In the genomic region with DNA sequence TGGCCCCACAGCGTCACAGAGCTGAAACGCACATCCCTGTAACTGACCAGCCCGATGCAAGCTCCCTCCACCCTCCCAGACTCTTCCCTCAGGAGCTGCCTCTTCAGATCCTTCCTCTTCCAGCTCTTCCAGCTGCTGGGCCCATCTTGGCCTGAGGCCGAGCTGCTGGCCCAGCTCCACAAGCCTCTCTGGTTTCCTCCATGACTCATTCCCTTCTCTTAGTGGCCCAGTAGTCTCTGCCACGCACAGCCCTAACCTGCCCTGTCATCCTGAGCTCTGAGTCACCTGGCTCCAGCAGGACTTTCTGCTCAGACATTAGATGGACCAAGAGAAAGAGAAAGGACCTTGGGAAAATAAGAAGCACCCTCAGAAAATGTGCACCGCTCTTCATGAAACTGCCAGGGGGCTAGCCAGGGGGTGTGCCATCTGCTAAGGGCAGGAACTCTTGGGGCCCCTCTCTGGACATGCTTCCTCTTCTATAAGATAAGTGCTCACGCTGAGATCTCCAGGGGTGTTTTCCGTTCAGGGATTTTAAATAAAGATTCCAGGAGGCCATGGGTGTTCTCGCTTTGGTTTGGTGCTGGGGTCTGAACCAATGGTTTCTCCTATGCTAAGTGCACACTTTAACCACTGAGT, we compare ENCODE assay signal across 8 mouse cellular contexts. TPM values are rescaled to one million over a fixed set of nuclear protein-coding genes. Genes with fewer than 3 reads are reported as not detected.
DNase-seq lines count a peak whose midpoint lies in the region; ATAC-seq lines count a peak whose summit lies in the region.

No protein-coding gene starts in this region.

- no peaks in the 10 kb centered on the region for H3K9me3 ChIP-seq in heart, embryonic 15.5 days (replicated peaks)
- no peaks in the 10 kb centered on the region for H3K9me3 ChIP-seq in liver, embryonic 12.5 days (replicated peaks)
- no peaks in the 10 kb centered on the region for H3K9me3 ChIP-seq in stomach, embryonic 16.5 days (replicated peaks; ENCODE audit: control insufficient read depth, low read length)
- no peaks in the 10 kb centered on the region for H3K9me3 ChIP-seq in forebrain, embryonic 12.5 days
- no peaks in the 10 kb centered on the region for H3K9me3 ChIP-seq in forebrain, embryonic 16.5 days (ENCODE audit: control insufficient read depth, low read length)

- WGBS in heart, embryonic 15.5 days, result 50% methylated on average over 9 of the region's 9 CpGs
- WGBS in liver, embryonic 12.5 days (ENCODE audit: insufficient replicate concordance), result 42% methylated on average over 9 of the region's 9 CpGs
- WGBS in stomach, embryonic 16.5 days, result 52% methylated on average over 9 of the region's 9 CpGs
- 84% methylated on average over 9 of the region's 9 CpGs for WGBS in forebrain, embryonic 12.5 days
- WGBS in forebrain, embryonic 16.5 days, result 74% methylated on average over 9 of the region's 9 CpGs

- no peaks in the 10 kb centered on the region for H3K27me3 ChIP-seq in heart, embryonic 15.5 days
- H3K27me3 ChIP-seq in liver, embryonic 12.5 days (replicated peaks), result no peaks in the 10 kb centered on the region
- H3K27me3 ChIP-seq in stomach, embryonic 16.5 days (ENCODE audit: control insufficient read depth, insufficient read depth, low read length), result no peaks in the 10 kb centered on the region
- H3K27me3 ChIP-seq in forebrain, embryonic 12.5 days, result no peaks in the 10 kb centered on the region
- H3K27me3 ChIP-seq in forebrain, embryonic 16.5 days (replicated peaks; ENCODE audit: control insufficient read depth, insufficient read depth, low read length), result no peaks in the 10 kb centered on the region

- H3K4me2 ChIP-seq in heart, embryonic 15.5 days, result peak overlapping the region; percentile 21
- peak overlapping the region; percentile 36 for H3K4me2 ChIP-seq in liver, embryonic 12.5 days
- no peak overlapping the region for H3K4me2 ChIP-seq in stomach, embryonic 16.5 days (ENCODE audit: low read depth, low read length)
- H3K4me2 ChIP-seq in forebrain, embryonic 12.5 days, result no peak overlapping the region
- H3K4me2 ChIP-seq in forebrain, embryonic 16.5 days (ENCODE audit: low read length), result no peak overlapping the region

- DNase-seq in cerebellum, postnatal 14 days, result peak; percentile 9 to 40
- DNase-seq in cerebellum, postnatal 36 days, result no peak
- peak; percentile 63 for DNase-seq in brain, adult 2 months (ENCODE audit: low read depth, low spot score)

- H3K4me3 ChIP-seq in heart, embryonic 15.5 days, result no peak overlapping the region
- no peak overlapping the region for H3K4me3 ChIP-seq in liver, embryonic 12.5 days
- H3K4me3 ChIP-seq in stomach, embryonic 16.5 days (replicated peaks; ENCODE audit: low read length), result no peak overlapping the region
- no peak overlapping the region for H3K4me3 ChIP-seq in forebrain, embryonic 12.5 days (replicated peaks)
- no peak overlapping the region for H3K4me3 ChIP-seq in forebrain, embryonic 16.5 days (replicated peaks; ENCODE audit: low read length)

- H3K27ac ChIP-seq in heart, embryonic 15.5 days, result peak overlapping the region; percentile 37; the same call in 1 of the 2 replicates
- H3K27ac ChIP-seq in liver, embryonic 12.5 days, result peak overlapping the region; percentile 72
- no peak overlapping the region; the same call in 1 of the 2 replicates for H3K27ac ChIP-seq in stomach, embryonic 16.5 days (ENCODE audit: low read length)
- H3K27ac ChIP-seq in forebrain, embryonic 12.5 days, result no peak overlapping the region
- no peak overlapping the region for H3K27ac ChIP-seq in forebrain, embryonic 16.5 days (ENCODE audit: low read length)

- peak; percentile 84 for ATAC-seq in heart, embryonic 15.5 days (replicated peaks; ENCODE audit: insufficient number of reproducible peaks, insufficient read depth, low FRiP score, low read depth)
- peak; percentile 60 for ATAC-seq in liver, embryonic 12.5 days
- ATAC-seq in stomach, embryonic 16.5 days (ENCODE audit: insufficient read depth, low FRiP score), result peak; percentile 68
- no peak for ATAC-seq in forebrain, embryonic 12.5 days (ENCODE audit: low FRiP score)
- ATAC-seq in forebrain, embryonic 16.5 days, result no peak

- H3K9ac ChIP-seq in heart, embryonic 15.5 days, result no peak overlapping the region
- H3K9ac ChIP-seq in liver, embryonic 12.5 days, result 0 out of 2 replicates have a peak overlapping the region, but pooled peaks have one; percentile 35
- H3K9ac ChIP-seq in stomach, embryonic 16.5 days (ENCODE audit: low read length), result no peak overlapping the region
- no peak overlapping the region for H3K9ac ChIP-seq in forebrain, embryonic 12.5 days
- no peak overlapping the region for H3K9ac ChIP-seq in forebrain, embryonic 16.5 days (replicated peaks; ENCODE audit: low read depth, low read length)

- no peaks in the 10 kb centered on the region for H3K36me3 ChIP-seq in heart, embryonic 15.5 days
- no peaks in the 10 kb centered on the region for H3K36me3 ChIP-seq in liver, embryonic 12.5 days
- no peaks in the 10 kb centered on the region for H3K36me3 ChIP-seq in stomach, embryonic 16.5 days (ENCODE audit: control insufficient read depth, insufficient read depth, low read length)
- H3K36me3 ChIP-seq in forebrain, embryonic 12.5 days (replicated peaks), result no peaks in the 10 kb centered on the region
- no peaks in the 10 kb centered on the region for H3K36me3 ChIP-seq in forebrain, embryonic 16.5 days (ENCODE audit: control insufficient read depth, insufficient read depth)

- H3K4me1 ChIP-seq in heart, embryonic 15.5 days (replicated peaks), result peaks cover 10% of the 10 kb centered on the region
- peaks cover 52% of the 10 kb centered on the region for H3K4me1 ChIP-seq in liver, embryonic 12.5 days
- H3K4me1 ChIP-seq in stomach, embryonic 16.5 days (ENCODE audit: control insufficient read depth, insufficient read depth, low read length), result 0 out of 2 replicates have a peak, but pooled peaks cover 5% of the 10 kb centered on the region
- no peaks in the 10 kb centered on the region for H3K4me1 ChIP-seq in forebrain, embryonic 12.5 days
- H3K4me1 ChIP-seq in forebrain, embryonic 16.5 days (replicated peaks; ENCODE audit: control insufficient read depth, insufficient read depth, low read length), result no peaks in the 10 kb centered on the region

RNA-seq across cellular contexts. Expression of gene Cnbp, which starts 18.1 kb away (rescaled TPM):
- polyA plus RNA-seq in heart, embryonic 15.5 days (2015; fragmentation: Nextera tagmentation; extraction: Ambion mirVana), result 661 and 702 TPM in 2 replicates
- 896 and 933 TPM in 2 replicates for polyA plus RNA-seq in liver, embryonic 12.5 days (2016; fragmentation: Nextera tagmentation; extraction: Ambion mirVana)
- 937 and 1,037 TPM in 2 replicates for polyA plus RNA-seq in stomach, embryonic 16.5 days (2015; fragmentation: Nextera tagmentation; extraction: Ambion mirVana)
- polyA plus RNA-seq in forebrain, embryonic 12.5 days (2016; fragmentation: Nextera tagmentation; extraction: Ambion mirVana), result 1,030 and 1,055 TPM in 2 replicates
- 685 and 747 TPM in 2 replicates for polyA plus RNA-seq in forebrain, embryonic 16.5 days (2015; fragmentation: Nextera tagmentation; extraction: Ambion mirVana)

RNA-seq across cellular contexts. Expression of gene Copg1, which starts 18.6 kb away (rescaled TPM):
- polyA plus RNA-seq in heart, embryonic 15.5 days (2015; fragmentation: Nextera tagmentation; extraction: Ambion mirVana), result 94.7 and 129 TPM in 2 replicates
- 79.2 and 85.0 TPM in 2 replicates for polyA plus RNA-seq in liver, embryonic 12.5 days (2016; fragmentation: Nextera tagmentation; extraction: Ambion mirVana)
- 171 and 182 TPM in 2 replicates for polyA plus RNA-seq in stomach, embryonic 16.5 days (2015; fragmentation: Nextera tagmentation; extraction: Ambion mirVana)
- 142 and 153 TPM in 2 replicates for polyA plus RNA-seq in forebrain, embryonic 12.5 days (2016; fragmentation: Nextera tagmentation; extraction: Ambion mirVana)
- polyA plus RNA-seq in forebrain, embryonic 16.5 days (2015; fragmentation: Nextera tagmentation; extraction: Ambion mirVana), result 173 and 186 TPM in 2 replicates

RNA-seq across cellular contexts. Expression of gene Isy1, which starts 30.4 kb away (rescaled TPM):
- polyA plus RNA-seq in heart, embryonic 15.5 days (2015; fragmentation: Nextera tagmentation; extraction: Ambion mirVana), result 22.9 and 23.5 TPM in 2 replicates
- polyA plus RNA-seq in liver, embryonic 12.5 days (2016; fragmentation: Nextera tagmentation; extraction: Ambion mirVana), result 59.5 and 62.4 TPM in 2 replicates
- polyA plus RNA-seq in stomach, embryonic 16.5 days (2015; fragmentation: Nextera tagmentation; extraction: Ambion mirVana), result 40.1 and 48.1 TPM in 2 replicates
- polyA plus RNA-seq in forebrain, embryonic 12.5 days (2016; fragmentation: Nextera tagmentation; extraction: Ambion mirVana), result 68.1 and 71.2 TPM in 2 replicates
- 28.2 and 30.2 TPM in 2 replicates for polyA plus RNA-seq in forebrain, embryonic 16.5 days (2015; fragmentation: Nextera tagmentation; extraction: Ambion mirVana)

RNA-seq across cellular contexts. Expression of gene Gm45140, which starts 33.4 kb away (rescaled TPM):
- polyA plus RNA-seq in heart, embryonic 15.5 days (2015; fragmentation: Nextera tagmentation; extraction: Ambion mirVana), result 2.2 TPM in 2 replicates
- 5.0 and 7.1 TPM in 2 replicates for polyA plus RNA-seq in liver, embryonic 12.5 days (2016; fragmentation: Nextera tagmentation; extraction: Ambion mirVana)
- polyA plus RNA-seq in stomach, embryonic 16.5 days (2015; fragmentation: Nextera tagmentation; extraction: Ambion mirVana), result 3.0 and 6.1 TPM in 2 replicates
- polyA plus RNA-seq in forebrain, embryonic 12.5 days (2016; fragmentation: Nextera tagmentation; extraction: Ambion mirVana), result 3.2 and 3.3 TPM in 2 replicates
- 2.5 and 4.4 TPM in 2 replicates for polyA plus RNA-seq in forebrain, embryonic 16.5 days (2015; fragmentation: Nextera tagmentation; extraction: Ambion mirVana)

RNA-seq across cellular contexts. Expression of gene Hmces, which starts 44.7 kb away (rescaled TPM):
- polyA plus RNA-seq in heart, embryonic 15.5 days (2015; fragmentation: Nextera tagmentation; extraction: Ambion mirVana), result 20.4 and 30.4 TPM in 2 replicates
- polyA plus RNA-seq in liver, embryonic 12.5 days (2016; fragmentation: Nextera tagmentation; extraction: Ambion mirVana), result 27.0 and 27.5 TPM in 2 replicates
- 36.2 and 38.4 TPM in 2 replicates for polyA plus RNA-seq in stomach, embryonic 16.5 days (2015; fragmentation: Nextera tagmentation; extraction: Ambion mirVana)
- polyA plus RNA-seq in forebrain, embryonic 12.5 days (2016; fragmentation: Nextera tagmentation; extraction: Ambion mirVana), result 52.5 and 53.3 TPM in 2 replicates
- 57.9 and 62.9 TPM in 2 replicates for polyA plus RNA-seq in forebrain, embryonic 16.5 days (2015; fragmentation: Nextera tagmentation; extraction: Ambion mirVana)

Comparison
In these comparisons a context has a peak if more than half of its experiments do, and no peak if none do; other contexts are left out.
1. DNase-seq: peak in cerebellum, postnatal 14 days (2 of 2) and brain, adult 2 months (single experiment); none in cerebellum, postnatal 36 days (0 of 2).
2. ATAC-seq: peak in heart, embryonic 15.5 days (single experiment), liver, embryonic 12.5 days (single experiment) and stomach, embryonic 16.5 days (single experiment); none in forebrain, embryonic 12.5 days (single experiment) and forebrain, embryonic 16.5 days (single experiment).
3. H3K27ac ChIP-seq: peak in heart, embryonic 15.5 days (single experiment) and liver, embryonic 12.5 days (single experiment); none in stomach, embryonic 16.5 days (single experiment), forebrain, embryonic 12.5 days (single experiment) and forebrain, embryonic 16.5 days (single experiment).
4. H3K4me2 ChIP-seq: peak in heart, embryonic 15.5 days (single experiment) and liver, embryonic 12.5 days (single experiment); none in stomach, embryonic 16.5 days (single experiment), forebrain, embryonic 12.5 days (single experiment) and forebrain, embryonic 16.5 days (single experiment).